In genomic region chr14:59627142-59627680, GRCm38 (mm10) we compare ENCODE assay signal across 9 mouse cellular contexts. TPM values are rescaled to one million over a fixed set of nuclear protein-coding genes. Genes with fewer than 3 reads are reported as not detected.
DNase-seq lines count a peak whose midpoint lies in the region; ATAC-seq and TF ChIP-seq lines count a peak whose summit lies in the region.
"Had no signal": no experiment of that assay in that cellular context is flagged by ENCODE, and none has a peak within 500 bp of the region (broad histone marks: within the 10 kb centered on the region; RNA-seq: fewer than 3 reads in every experiment).

No protein-coding gene starts in this region.

- no peak for ATAC-seq in lung, embryonic 15.5 days (ENCODE audit: borderline replicate concordance, extremely low read depth, low FRiP score, low TSS enrichment)
- ATAC-seq in limb, embryonic 11.5 days (ENCODE audit: insufficient number of reproducible peaks, low FRiP score, low TSS enrichment, low read depth) = no peak

- no peak for TF ChIP-seq POLR2A in small intestine, adult 2 months (IDR thresholded peaks at IDR 0.05; ENCODE audit: low read depth, low read length)

- WGBS in lung, embryonic 15.5 days = 22% methylated on average over 9 of the region's 9 CpGs
- 16% methylated on average over 9 of the region's 9 CpGs for WGBS in limb, embryonic 11.5 days
- 25% methylated on average over 9 of the region's 9 CpGs for WGBS in small intestine, adult 2 months

- peak overlapping the region; percentile 63 for H3K4me3 ChIP-seq in lung, embryonic 15.5 days
- H3K4me3 ChIP-seq in limb, embryonic 11.5 days (ENCODE audit: low read depth, low read length) = peak overlapping the region; percentile 77
- peak overlapping the region; percentile 64 for H3K4me3 ChIP-seq in small intestine, adult 2 months (ENCODE audit: low read depth, low read length)

- peak overlapping the region; percentile 91 for H3K4me2 ChIP-seq in lung, embryonic 15.5 days
- H3K4me2 ChIP-seq in limb, embryonic 11.5 days (ENCODE audit: low read depth, severe bottlenecking) = peak overlapping the region; percentile 83

- H3K36me3 ChIP-seq in lung, embryonic 15.5 days = 0 out of 2 replicates have a peak, but pooled peaks cover 3% of the 10 kb centered on the region
- H3K36me3 ChIP-seq in limb, embryonic 11.5 days (ENCODE audit: control insufficient read depth, insufficient read depth, low read length) = no peaks in the 10 kb centered on the region
- no peaks in the 10 kb centered on the region; the same call in 1 of the 2 replicates for H3K36me3 ChIP-seq in small intestine, adult 2 months (ENCODE audit: control insufficient read depth, insufficient read depth, low read length)

- no peaks in the 10 kb centered on the region for H3K9me3 ChIP-seq in lung, embryonic 15.5 days
- H3K9me3 ChIP-seq in limb, embryonic 11.5 days (ENCODE audit: control insufficient read depth, low read length) = no peaks in the 10 kb centered on the region

- H3K9ac ChIP-seq in lung, embryonic 15.5 days = no peak overlapping the region; the same call in none of the 2 replicates
- H3K9ac ChIP-seq in limb, embryonic 11.5 days (ENCODE audit: low read length) = peak overlapping the region; percentile 85; the same call in 1 of the 2 replicates

- H3K4me1 ChIP-seq in lung, embryonic 15.5 days = peaks cover 23% of the 10 kb centered on the region
- peaks cover 12% of the 10 kb centered on the region for H3K4me1 ChIP-seq in limb, embryonic 11.5 days (ENCODE audit: control insufficient read depth, insufficient read depth, low read length)
- peaks cover 6% of the 10 kb centered on the region for H3K4me1 ChIP-seq in small intestine, adult 2 months (ENCODE audit: control insufficient read depth, insufficient read depth, insufficient read length, low read length)

- H3K27me3 ChIP-seq in lung, embryonic 15.5 days = peaks cover 12% of the 10 kb centered on the region; the same call in 1 of the 2 replicates
- H3K27me3 ChIP-seq in limb, embryonic 11.5 days (ENCODE audit: control insufficient read depth, insufficient read depth, low read length) = no peaks in the 10 kb centered on the region
- H3K27me3 ChIP-seq in small intestine, adult 2 months (ENCODE audit: control insufficient read depth, insufficient read depth, low read length) = no peaks in the 10 kb centered on the region

- peak; percentile 28 to 32 for DNase-seq in cerebellum, postnatal 10 days
- no peak for DNase-seq in cerebellum, adult 8-10 months
- no peak for DNase-seq in lung, postnatal 36 days
- DNase-seq in limb, embryonic 11.5 days (ENCODE audit: low spot score) = peak; percentile 56
- no peak for DNase-seq in left cerebral cortex, postnatal 25 days (ENCODE audit: low spot score in 2 of 2)
- no peak for DNase-seq in thymus, postnatal 4 days
- DNase-seq: cerebellum, postnatal 36 days had no signal

- TF ChIP-seq CTCF in small intestine, adult 2 months (IDR thresholded peaks at IDR 0.05; ENCODE audit: extremely low read depth, insufficient read length, insufficient replicate concordance, low read depth, low read length) = no peak

- H3K27ac ChIP-seq in lung, embryonic 15.5 days = peak overlapping the region; percentile 54
- H3K27ac ChIP-seq in limb, embryonic 11.5 days (replicated peaks; ENCODE audit: low read depth, low read length) = peak overlapping the region; percentile 86
- no peak overlapping the region for H3K27ac ChIP-seq in small intestine, adult 2 months (ENCODE audit: insufficient read depth, low read depth, low read length)

- intact Hi-C loops in left cerebral cortex, postnatal 25 days (cut with DNase I) = loop anchor here (5.0 to 10.0 kb wide), 2 partner anchors 98 to 315 kb away; no protein-coding TSS in a partner anchor

RNA-seq across cellular contexts. Expression of gene Shisa2, which starts 2.1 kb away (rescaled TPM):
- polyA plus RNA-seq in lung, embryonic 15.5 days (2015; fragmentation: Nextera tagmentation; extraction: Ambion mirVana) = 13.9 and 14.0 TPM in 2 replicates
- 36.8 and 38.7 TPM in 2 replicates for polyA plus RNA-seq in limb, embryonic 11.5 days (2014; fragmentation: Nextera tagmentation; extraction: Ambion mirVana)
- 12.3 and 20.7 TPM in 2 replicates for polyA plus RNA-seq in small intestine, adult 2 months (2012; rRNA removed)
- 1 to 10 TPM; 2.3 to 2.4 TPM for total RNA-seq in left cerebral cortex, postnatal 25 days (2021)

RNA-seq across cellular contexts. Expression of gene Cdadc1, which starts 29.5 kb away (rescaled TPM):
- polyA plus RNA-seq in lung, embryonic 15.5 days (2015; fragmentation: Nextera tagmentation; extraction: Ambion mirVana) = 30.6 and 36.2 TPM in 2 replicates
- polyA plus RNA-seq in limb, embryonic 11.5 days (2014; fragmentation: Nextera tagmentation; extraction: Ambion mirVana) = 24.6 and 32.5 TPM in 2 replicates
- polyA plus RNA-seq in small intestine, adult 2 months (2012; rRNA removed) = 0.63 and 1.9 TPM in 2 replicates
- total RNA-seq in left cerebral cortex, postnatal 25 days (2021) = 10 to 100 TPM; 63.2 to 66.1 TPM

Comparison
In these comparisons a context has a peak if more than half of its experiments do, and no peak if none do; other contexts are left out.
1. DNase-seq: peak in cerebellum, postnatal 10 days (2 of 2) and limb, embryonic 11.5 days (single experiment); none in cerebellum, adult 8-10 months (single experiment), lung, postnatal 36 days (single experiment), left cerebral cortex, postnatal 25 days (0 of 2) and thymus, postnatal 4 days (single experiment).
2. Peak in every context shown above with its lines, with median percentiles within 50 percentile points of each other: H3K4me3 ChIP-seq.